Mouse (Mus musculus) olfactory bulb, adult 2 months (tissue): ENCODE results near the gene Ndufv1. TPM values are rescaled to one million over a fixed set of nuclear protein-coding genes. Genes with fewer than 3 reads are reported as not detected.

Experiments
- H3K27ac ChIP-seq: fragments of 200-500 bp; 2 replicates; pipeline ENCODE4 v1.5.1; 2012; ENCODE audit warnings: low read depth, low read length; ENCODE audit not compliant: insufficient read depth
- H3K4me1 ChIP-seq: fragments of 200-500 bp; 2 replicates; pipeline ENCODE4 v1.6.1; 2012; ENCODE audit warnings: low read length; ENCODE audit not compliant: control insufficient read depth, insufficient read depth
- H3K4me3 ChIP-seq: fragments of 200-500 bp; 2 replicates; pipeline ENCODE4 v1.5.1; 2012; ENCODE audit warnings: mild to moderate bottlenecking, low read depth, low read length, moderate library complexity; ENCODE audit not compliant: insufficient read depth
- CTCF ChIP-seq: fragments of 200-500 bp; IDR thresholded peaks from 2 replicates; pipeline ENCODE4 v1.5.1; 2012; ENCODE audit warnings: low read depth, mild to moderate bottlenecking, low read length, moderate library complexity; ENCODE audit not compliant: insufficient read depth
- POLR2A ChIP-seq: fragments of 200-500 bp; IDR thresholded peaks from 2 replicates; pipeline ENCODE4 v1.6.1; 2012; ENCODE audit warnings: mild to moderate bottlenecking, low read depth, low read length, moderate library complexity; ENCODE audit not compliant: insufficient read depth
- WGBS: fragments of 180-500 bp; shearing (Covaris S2); methylation state at CpG from one replicate; pipeline ENCODE4 v1.1.7; 2018; 5-methylcytosine and 5-hydroxymethylcytosine counted together
- polyA plus RNA-seq: library from polyadenylated mRNA; stranded (reverse); fragments of >200 nt; gene quantifications from 2 replicates; pipeline ENCODE4 v1.2.4, GENCODE M21; 2012; ENCODE audit warnings: low replicate concordance; ENCODE audit not compliant: missing spikeins, insufficient read depth, insufficient read length

Ndufv1 gene
- polyA plus RNA-seq, 1 experiment = 777 TPM

- TF ChIP-seq POLR2A = no peak
- no peak for TF ChIP-seq CTCF
- WGBS = 86% methylated on average over 8 of the region's 8 CpGs
- H3K4me3 ChIP-seq = no peak overlapping the region
- peaks cover 12% of the 10 kb centered on the region for H3K4me1 ChIP-seq
- no peak overlapping the region for H3K27ac ChIP-seq
These were observed 15.9 kb downstream of the Ndufv1 start for GRCm38 (mm10) chr19:3996747-3997146.

GRCm38 (mm10) chr19:3996106-3996505, 16.5 kb downstream of the Ndufv1 start:
- TF ChIP-seq CTCF (no peak), POLR2A (no peak)
- WGBS = 79% methylated on average over 7 of the region's 7 CpGs
- H3K4me1 ChIP-seq = peaks cover 8% of the 10 kb centered on the region
- no peak overlapping the region for H3K4me3 ChIP-seq
- H3K27ac ChIP-seq = no peak overlapping the region

- H3K4me1 ChIP-seq = peaks cover 4% of the 10 kb centered on the region
- H3K4me3 ChIP-seq = no peak overlapping the region
- TF ChIP-seq POLR2A = no peak
- no peak for TF ChIP-seq CTCF
- 83% methylated on average over 3 of the region's 3 CpGs for WGBS
- H3K27ac ChIP-seq = no peak overlapping the region
These were observed 17.1 kb downstream of the Ndufv1 start for GRCm38 (mm10) chr19:3995505-3995904.

GRCm38 (mm10) chr19:3994932-3995331, 17.7 kb downstream of the Ndufv1 start:
- H3K4me1 ChIP-seq = peaks cover 3% of the 10 kb centered on the region
- no peak overlapping the region for H3K4me3 ChIP-seq
- TF ChIP-seq POLR2A (no peak), CTCF (no peak)
- no peak overlapping the region for H3K27ac ChIP-seq
- 71% methylated on average over 6 of the region's 6 CpGs for WGBS

GRCm38 (mm10) chr19:3992416-3992815, 20.2 kb downstream of the Ndufv1 start, which contains the start of gene Tbx10:
Gene Tbx10, plus strand, starts transcription at chr19:3992752.
- 64% methylated on average over 5 of the region's 5 CpGs for WGBS
- H3K4me1 ChIP-seq = no peaks in the 10 kb centered on the region
- no peak within 1 kb of the TSS for H3K27ac ChIP-seq
- TF ChIP-seq POLR2A (no peak), CTCF (no peak)
- no peak within 1 kb of the TSS for H3K4me3 ChIP-seq

GRCm38 (mm10) chr19:3991966-3992365, 20.6 kb downstream of the Ndufv1 start:
- H3K4me1 ChIP-seq = no peaks in the 10 kb centered on the region; the same call in 1 of the 2 replicates
- WGBS = 82% methylated on average over 3 of the region's 3 CpGs
- no peak overlapping the region for H3K27ac ChIP-seq
- H3K4me3 ChIP-seq = no peak overlapping the region
- TF ChIP-seq CTCF (no peak), POLR2A (no peak)

- 96% methylated on average over 3 of the region's 3 CpGs for WGBS
- TF ChIP-seq POLR2A (no peak), CTCF (no peak)
- Histone ChIP-seq H3K4me1 (peaks cover 3% of the 10 kb centered on the region; the same call in 1 of the 2 replicates), H3K27ac (no peak overlapping the region), H3K4me3 (no peak overlapping the region)
These were observed 21.0 kb downstream of the Ndufv1 start for GRCm38 (mm10) chr19:3991562-3991961.

GRCm38 (mm10) chr19:3990804-3991203, 21.8 kb downstream of the Ndufv1 start:
- Histone ChIP-seq H3K27ac (no peak overlapping the region), H3K4me3 (no peak overlapping the region), H3K4me1 (peaks cover 10% of the 10 kb centered on the region)
- no peak for TF ChIP-seq POLR2A
- no peak for TF ChIP-seq CTCF
- 76% methylated on average over 6 of the region's 6 CpGs for WGBS

GRCm38 (mm10) chr19:3988750-3989149, 23.9 kb downstream of the Ndufv1 start:
- peaks cover 16% of the 10 kb centered on the region for H3K4me1 ChIP-seq
- WGBS = 87% methylated on average over 4 of the region's 4 CpGs
- no peak overlapping the region for H3K27ac ChIP-seq
- no peak for TF ChIP-seq POLR2A
- no peak overlapping the region for H3K4me3 ChIP-seq

GRCm38 (mm10) chr19:3988066-3988465, 24.5 kb downstream of the Ndufv1 start:
- Histone ChIP-seq H3K4me3 (no peak overlapping the region), H3K4me1 (peaks cover 16% of the 10 kb centered on the region), H3K27ac (no peak overlapping the region)
- WGBS = 92% methylated on average over 14 of the region's 14 CpGs
- no peak for TF ChIP-seq POLR2A
- no peak for TF ChIP-seq CTCF
